Mouse (Mus musculus) kidney, adult 2 months (tissue): ENCODE measurements around the gene Bbs1. TPM values are rescaled to one million over a fixed set of nuclear protein-coding genes. Genes with fewer than 3 reads are reported as not detected.
"Not testable (repeated sequence)": the region's sequence is repeated elsewhere in the genome, so short reads cannot be mapped to it uniquely, and the experiment has no call there.

ENCODE experiments used
- DNase-seq: peaks from one replicate; pipeline ENCODE4 v3.0.0; 2021
- H3K27ac ChIP-seq: fragments of 200-500 bp; 2 replicates; pipeline ENCODE4 v1.5.1; 2012; ENCODE audit warnings: low read depth, low read length, control low read depth, inconsistent platforms; ENCODE audit not compliant: insufficient read depth
- H3K27me3 ChIP-seq: fragments of 200-500 bp; replicated peaks from 2 replicates; pipeline ENCODE4 v1.6.1; 2012; ENCODE audit warnings: mild to moderate bottlenecking, moderate library complexity, low read length, inconsistent platforms; ENCODE audit not compliant: control insufficient read depth, insufficient read depth
- H3K36me3 ChIP-seq: fragments of 200-500 bp; 2 replicates; pipeline ENCODE4 v1.6.1; 2012; ENCODE audit warnings: mild to moderate bottlenecking, moderate library complexity, low read length, inconsistent platforms; ENCODE audit not compliant: control insufficient read depth, insufficient read depth
- H3K4me1 ChIP-seq: fragments of 200-500 bp; 2 replicates; pipeline ENCODE4 v1.6.1; 2011; ENCODE audit warnings: low read length; ENCODE audit not compliant: control insufficient read depth, insufficient read depth
- H3K4me3 ChIP-seq: fragments of 200-500 bp; 2 replicates; pipeline ENCODE4 v1.5.1; 2011; ENCODE audit warnings: mild to moderate bottlenecking, low read depth, low read length, control low read depth; ENCODE audit not compliant: insufficient read depth
- CTCF ChIP-seq: fragments of 200-500 bp; conservative IDR thresholded peaks from 2 replicates; pipeline ENCODE4 v1.5.1; 2011; ENCODE audit warnings: low read depth, mild to moderate bottlenecking, control low read depth, low read length, moderate library complexity, mixed read lengths; ENCODE audit not compliant: insufficient read depth, insufficient read length
- POLR2A ChIP-seq: fragments of 200-500 bp; IDR thresholded peaks from one replicate; pipeline ENCODE4 v1.6.1; 2011; ENCODE audit warnings: low read depth, low read length, control low read depth
- WGBS: fragments of 180-500 bp; shearing (Covaris S2); methylation state at CpG from one replicate; pipeline ENCODE4 v1.1.7; 2018; 5-methylcytosine and 5-hydroxymethylcytosine counted together
- polyA plus RNA-seq: library from polyadenylated mRNA; depleted of rRNA; stranded (reverse); fragments of >200 nt; gene quantifications from 2 replicates; pipeline ENCODE4 v1.2.3, GENCODE M21; 2012; rRNA removed

Gene Bbs1
- polyA plus RNA-seq = 10.4 and 10.6 TPM in 2 replicates

DNA sequence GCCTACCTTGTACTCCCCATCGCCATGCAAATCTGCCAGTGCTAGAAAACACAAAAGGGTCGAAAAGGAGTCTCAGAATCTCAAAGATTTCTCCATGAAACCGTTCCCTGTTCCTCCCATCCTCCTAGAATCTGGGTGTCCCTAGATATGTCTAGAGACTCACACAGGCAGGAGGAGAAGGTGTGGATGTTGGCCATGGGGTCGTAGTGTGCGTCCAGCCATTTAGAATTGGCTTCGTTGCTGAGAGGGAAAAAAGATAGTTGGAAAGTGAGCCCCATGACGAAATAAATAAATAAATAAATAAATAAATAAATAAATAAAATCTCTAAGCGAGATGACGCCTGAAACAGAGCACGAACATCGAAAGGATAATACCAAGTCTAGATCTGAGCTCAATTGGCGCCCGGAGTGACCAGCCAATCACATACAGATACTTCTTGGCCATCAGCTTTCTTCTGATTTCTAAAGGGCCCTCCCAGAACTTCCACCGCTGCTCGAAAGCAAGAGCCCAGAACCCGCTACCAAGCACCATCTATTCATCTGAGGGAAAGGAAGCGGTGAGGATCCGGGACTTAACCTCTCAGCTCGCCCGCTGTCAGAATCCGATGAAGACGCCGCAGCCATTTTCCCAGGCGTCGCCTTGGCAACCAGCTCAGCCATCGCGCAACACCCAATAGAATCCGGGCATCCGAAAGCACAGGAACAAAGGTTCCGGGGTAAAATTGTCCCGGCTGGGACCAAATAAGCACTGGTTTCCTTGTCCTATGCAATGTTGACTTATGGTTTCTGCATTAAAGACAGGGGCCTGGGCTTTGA, at the start of gene Bbs1:
Bbs1 (minus strand) TSS at position 650 of the 816 bp plus-strand sequence.
- TF ChIP-seq CTCF (no peak), POLR2A (no peak)
- Histone ChIP-seq H3K36me3 (no peaks in the 10 kb centered on the region), H3K4me3 (peak within 1 kb of the TSS; percentile 83), H3K27ac (no peak within 1 kb of the TSS), H3K27me3 (no peaks in the 10 kb centered on the region), H3K4me1 (peaks cover 4% of the 10 kb centered on the region)
- peak; percentile 87 for DNase-seq
- 5% methylated on average over 31 of the region's 31 CpGs for WGBS

DNA sequence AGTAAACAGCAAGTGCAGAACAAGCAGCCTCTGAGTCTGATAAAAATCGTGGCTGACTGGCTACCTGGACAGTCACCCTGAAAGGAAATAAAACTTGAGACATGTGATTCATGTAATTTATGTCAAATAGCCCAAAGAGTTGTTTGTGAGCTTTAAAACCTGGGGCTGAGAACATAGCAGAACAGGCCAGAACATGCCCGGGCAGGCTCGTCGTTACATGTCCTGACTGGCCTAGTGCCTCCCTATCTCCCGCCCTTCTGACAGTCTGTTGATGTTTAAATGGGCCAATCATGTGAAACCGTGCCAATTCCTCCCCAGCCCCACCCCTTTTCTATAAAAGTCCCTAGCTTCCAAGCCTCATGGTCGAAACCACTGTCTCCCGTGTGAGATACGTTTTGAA, 42.2 kb upstream of the Bbs1 start:
- not testable (repeated sequence) for H3K27me3 ChIP-seq, H3K4me3 ChIP-seq, H3K4me1 ChIP-seq, H3K36me3 ChIP-seq, H3K27ac ChIP-seq, DNase-seq
- WGBS = 67% methylated on average over 9 of the region's 9 CpGs

DNA sequence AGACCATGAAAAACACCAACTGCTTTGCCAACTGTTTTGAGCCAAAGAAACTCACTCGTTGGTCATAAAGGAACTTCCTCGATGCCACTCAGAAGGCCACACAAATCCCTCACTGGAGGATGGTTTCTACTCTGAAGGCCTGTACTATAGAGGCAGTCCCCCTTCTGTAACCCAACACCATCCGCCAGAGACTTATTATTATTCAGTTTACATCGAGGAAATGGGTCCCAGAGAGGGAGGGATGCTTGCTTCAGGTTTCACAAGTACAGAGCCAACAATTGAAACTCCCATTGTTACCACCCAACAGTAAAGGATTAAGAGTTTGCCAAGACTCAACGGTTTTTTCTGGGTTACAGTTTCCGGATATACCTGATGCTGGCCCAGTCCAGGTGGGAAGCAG, 39.1 kb upstream of the Bbs1 start:
- no peak overlapping the region for H3K4me3 ChIP-seq

DNA sequence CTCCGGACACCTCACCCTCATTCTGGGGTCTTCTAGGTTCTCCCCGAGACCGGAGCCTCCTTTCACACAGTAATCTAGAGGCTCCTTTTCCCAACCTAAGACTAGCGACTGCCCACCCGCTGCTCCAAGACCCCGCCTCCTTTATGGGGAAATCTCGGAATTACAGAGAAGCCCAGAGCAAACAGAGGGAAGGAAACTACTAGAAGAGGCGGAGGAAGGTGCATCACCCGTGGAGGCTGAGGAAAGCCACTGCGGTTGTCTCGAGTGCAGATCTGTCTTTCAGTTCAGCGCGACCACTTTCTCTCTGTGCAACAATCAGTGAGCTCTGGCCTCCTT, 36.8 kb upstream of the Bbs1 start:
- DNase-seq = no peak
- H3K27me3 ChIP-seq = no peaks in the 10 kb centered on the region
- 6% methylated on average over 13 of the region's 13 CpGs for WGBS
- peak overlapping the region; percentile 21 for H3K4me3 ChIP-seq
- TF ChIP-seq CTCF = no peak
- no peak for TF ChIP-seq POLR2A
- no peaks in the 10 kb centered on the region for H3K4me1 ChIP-seq
- no peak overlapping the region for H3K27ac ChIP-seq
- no peaks in the 10 kb centered on the region for H3K36me3 ChIP-seq

More for the DNA sequence above, 39.1 kb upstream of the Bbs1 start:
- Histone ChIP-seq H3K27ac (no peak overlapping the region), H3K4me1 (no peaks in the 10 kb centered on the region), H3K36me3 (no peaks in the 10 kb centered on the region), H3K27me3 (no peaks in the 10 kb centered on the region)
- TF ChIP-seq CTCF = no peak
- TF ChIP-seq POLR2A = no peak
- DNase-seq = no peak
- WGBS = 52% methylated on average over 6 of the region's 6 CpGs

DNA sequence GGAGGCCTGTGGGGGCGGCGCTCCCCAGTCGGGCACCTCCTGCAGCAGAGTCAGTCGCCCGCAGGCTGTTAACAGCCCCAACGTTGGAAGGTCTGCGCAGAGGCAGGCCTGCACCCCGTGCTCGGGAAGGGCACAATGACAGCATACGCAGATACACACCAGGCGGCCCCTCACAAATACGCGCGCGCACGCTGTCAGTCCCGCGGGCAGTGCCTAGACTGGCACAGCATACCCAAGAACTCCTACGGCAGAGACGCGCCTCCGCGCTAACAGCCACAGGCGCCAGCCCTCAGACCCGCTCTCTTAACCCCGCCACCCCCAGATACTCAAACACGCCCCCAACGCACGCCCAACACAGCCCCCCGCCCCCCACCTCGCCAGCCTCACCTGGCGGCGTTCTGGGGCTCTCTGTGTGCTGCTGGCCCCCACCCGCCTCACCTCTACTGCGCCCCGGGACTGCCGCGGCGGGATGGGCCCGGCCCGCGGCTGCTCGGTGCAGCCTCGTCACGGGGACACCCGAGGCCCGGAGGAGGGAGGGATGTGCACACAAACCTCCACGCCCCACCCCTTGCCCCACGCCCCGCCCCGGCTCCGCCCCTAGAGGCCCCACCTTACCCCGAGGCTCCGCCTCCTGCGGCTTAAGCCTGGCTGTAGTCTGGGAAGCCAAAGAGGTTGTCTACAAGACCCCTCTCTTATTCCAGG, 36.3 kb upstream of the Bbs1 start, which contains the start of gene Peli3:
Peli3 (minus strand) TSS at position 577 of the 702 bp plus-strand sequence.
- DNase-seq = peak; percentile 82
- TF ChIP-seq POLR2A (no peak), CTCF (no peak)
- H3K27ac ChIP-seq = no peak within 1 kb of the TSS

DNA sequence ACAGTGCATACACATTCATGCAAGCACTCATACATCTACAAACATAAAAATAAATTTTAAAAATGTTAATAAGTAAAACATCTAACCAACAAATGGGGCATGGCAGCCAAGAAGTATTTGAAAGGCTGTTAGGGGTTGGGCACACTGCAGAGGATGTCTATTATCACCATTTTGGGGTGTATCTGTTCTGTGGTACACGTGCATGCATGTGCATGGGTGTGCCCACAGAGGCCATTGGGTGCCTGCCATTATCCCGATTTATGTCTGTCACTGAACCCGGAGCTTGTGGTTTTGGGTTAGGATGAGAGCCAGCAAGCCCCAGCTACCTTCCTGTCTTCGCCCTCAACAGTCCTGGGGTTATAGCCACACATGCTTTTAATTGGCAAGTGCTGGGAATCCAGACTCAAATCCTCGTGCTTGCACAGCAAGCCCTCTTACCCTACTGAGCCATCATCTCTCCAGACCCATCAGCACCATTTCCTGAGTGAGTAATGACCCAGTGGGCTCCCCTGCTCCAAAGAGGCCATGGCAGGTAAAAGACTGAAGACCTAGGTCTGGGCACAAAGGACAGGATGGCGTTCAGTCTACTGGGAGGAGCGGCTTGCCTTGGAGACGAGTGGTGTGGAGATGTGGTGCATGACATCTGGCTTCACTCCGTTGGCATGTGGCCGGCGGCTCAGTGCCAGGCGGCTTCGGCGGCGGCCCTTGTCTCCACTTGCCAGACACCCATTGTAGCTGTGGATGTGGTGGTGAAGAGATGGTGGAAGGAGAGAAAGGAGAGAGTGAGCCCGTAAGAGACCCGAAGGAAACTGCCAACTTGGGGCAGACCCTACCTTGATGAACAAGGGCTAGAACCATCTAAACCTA, 31.2 kb upstream of the Bbs1 start:
- Histone ChIP-seq H3K27me3 (no peaks in the 10 kb centered on the region), H3K27ac (no peak overlapping the region), H3K4me3 (no peak overlapping the region), H3K36me3 (no peaks in the 10 kb centered on the region), H3K4me1 (no peaks in the 10 kb centered on the region)
- no peak for DNase-seq
- TF ChIP-seq POLR2A = no peak
- no peak for TF ChIP-seq CTCF
- 86% methylated on average over 17 of the region's 17 CpGs for WGBS

More for the DNA sequence above, 36.3 kb upstream of the Bbs1 start, which contains the start of gene Peli3:
- no peaks in the 10 kb centered on the region for H3K4me1 ChIP-seq
- H3K36me3 ChIP-seq = no peaks in the 10 kb centered on the region
- no peaks in the 10 kb centered on the region for H3K27me3 ChIP-seq
- WGBS = 3% methylated on average over 55 of the region's 55 CpGs
- peak within 1 kb of the TSS; percentile 53 for H3K4me3 ChIP-seq

DNA sequence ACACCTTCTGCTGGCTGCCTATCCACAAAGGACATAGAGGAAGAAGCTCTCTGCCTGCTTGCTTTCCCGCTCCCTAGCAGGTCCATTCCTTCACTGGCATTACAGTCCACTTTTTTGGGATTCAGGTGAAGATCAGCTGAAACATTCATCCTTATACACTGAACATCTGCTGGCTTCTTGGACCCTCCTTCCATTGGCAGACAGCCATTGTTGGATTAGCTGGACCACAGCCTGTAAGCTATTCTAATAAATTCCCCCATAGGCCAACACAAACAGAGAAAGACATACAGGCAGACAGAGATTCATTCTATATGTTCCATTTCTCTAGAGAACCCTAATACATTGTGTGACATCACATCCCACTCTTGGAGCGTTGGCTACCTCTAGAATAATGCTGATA, 30.5 kb upstream of the Bbs1 start:
- 80% methylated on average over 2 of the region's 2 CpGs for whole genome bisulfite sequencing
- Histone ChIP-seq H3K4me1 (no peaks in the 10 kb centered on the region), H3K27ac (no peak overlapping the region), H3K4me3 (no peak overlapping the region), H3K36me3 (no peaks in the 10 kb centered on the region), H3K27me3 (no peaks in the 10 kb centered on the region)
- TF ChIP-seq POLR2A (no peak), CTCF (no peak)
- DNase-seq = no peak
